Mouse (Mus musculus) c-Kit-positive CD71-positive TER-119-negative erythroid progenitor cells, embryonic 14.5 days (primary cell): ENCODE results near the gene Kcna7.
A peak's percentile ranks its signal among the peaks of the same experiment; 100 is the strongest.

Source experiments
- DNase-seq: peaks from one replicate; pipeline ENCODE4 v3.0.0-alpha.2; 2013; ENCODE audit warnings: low read depth

Kcna7 gene

GRCm38 (mm10) chr7:45420615-45420919 is 15.1 kb downstream of the Kcna7 start, which contains the start of gene Lhb:
Gene Lhb, plus strand, starts transcription at chr7:45420820.
- no peak for DNase-seq

GRCm38 (mm10) chr7:45421194-45421593 is 15.7 kb downstream of the Kcna7 start:
- DNase-seq: no peak

GRCm38 (mm10) chr7:45426556-45426955 is 21.1 kb downstream of the Kcna7 start:
- DNase-seq: no peak

DNA sequence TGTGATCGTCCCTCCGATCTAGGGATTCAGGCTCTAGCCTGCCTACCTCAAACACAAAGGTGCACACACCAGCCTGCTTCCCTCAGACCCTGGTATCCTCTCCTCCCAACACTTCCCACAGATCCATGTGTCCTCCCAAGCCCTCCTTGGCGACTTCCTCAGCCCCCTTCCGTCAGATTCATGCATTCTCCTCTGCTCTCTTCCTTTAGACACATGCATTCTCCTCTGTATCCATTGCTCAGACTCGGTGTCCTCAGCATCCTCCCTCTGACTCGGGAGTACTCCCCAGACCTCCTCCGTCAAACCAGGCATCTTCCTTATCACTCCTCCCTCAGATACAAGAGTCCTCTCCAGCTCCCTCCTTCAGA is 28.4 kb downstream of the Kcna7 start:
- no peak for DNase-seq

GRCm38 (mm10) chr7:45434203-45435015 is 29.0 kb downstream of the Kcna7 start, which contains the start of gene Gys1:
Gene Gys1, plus strand, starts transcription at chr7:45434844.
- peak; percentile 100 for DNase-seq

GRCm38 (mm10) chr7:45435038-45435437 is 29.6 kb downstream of the Kcna7 start:
- DNase-seq: no peak

GRCm38 (mm10) chr7:45436444-45436843 is 31.0 kb downstream of the Kcna7 start:
- no peak for DNase-seq

DNA sequence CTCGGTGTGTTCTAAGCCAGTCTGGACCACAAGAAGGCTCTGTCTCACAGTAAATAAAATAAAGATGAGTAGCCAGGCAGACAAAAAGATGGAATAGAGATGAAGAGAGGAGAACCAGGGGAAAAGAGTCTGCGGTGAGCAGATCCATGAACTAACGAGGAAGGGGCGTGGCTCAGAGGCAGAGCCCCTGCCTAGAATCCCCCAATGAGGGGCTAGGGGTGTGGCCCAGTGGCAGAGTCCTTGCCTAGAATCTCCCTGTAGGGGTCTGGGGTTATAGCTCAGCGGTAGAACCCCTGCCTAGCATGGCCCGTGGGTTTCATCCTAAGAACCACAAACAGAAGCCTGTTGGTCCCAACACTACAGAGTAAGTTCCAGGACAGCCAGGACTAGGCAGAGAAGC is 31.6 kb downstream of the Kcna7 start:
- no peak for DNase-seq

GRCm38 (mm10) chr7:45437521-45438276 is 32.2 kb downstream of the Kcna7 start, which contains the start of gene Ruvbl2:
Gene Ruvbl2, minus strand, starts transcription at chr7:45438096.
- no peak for DNase-seq

GRCm38 (mm10) chr7:45443526-45444420 is 38.3 kb downstream of the Kcna7 start:
- DNase-seq: no peak

GRCm38 (mm10) chr7:45446589-45446988 is 41.1 kb downstream of the Kcna7 start:
- DNase-seq: no peak

DNA sequence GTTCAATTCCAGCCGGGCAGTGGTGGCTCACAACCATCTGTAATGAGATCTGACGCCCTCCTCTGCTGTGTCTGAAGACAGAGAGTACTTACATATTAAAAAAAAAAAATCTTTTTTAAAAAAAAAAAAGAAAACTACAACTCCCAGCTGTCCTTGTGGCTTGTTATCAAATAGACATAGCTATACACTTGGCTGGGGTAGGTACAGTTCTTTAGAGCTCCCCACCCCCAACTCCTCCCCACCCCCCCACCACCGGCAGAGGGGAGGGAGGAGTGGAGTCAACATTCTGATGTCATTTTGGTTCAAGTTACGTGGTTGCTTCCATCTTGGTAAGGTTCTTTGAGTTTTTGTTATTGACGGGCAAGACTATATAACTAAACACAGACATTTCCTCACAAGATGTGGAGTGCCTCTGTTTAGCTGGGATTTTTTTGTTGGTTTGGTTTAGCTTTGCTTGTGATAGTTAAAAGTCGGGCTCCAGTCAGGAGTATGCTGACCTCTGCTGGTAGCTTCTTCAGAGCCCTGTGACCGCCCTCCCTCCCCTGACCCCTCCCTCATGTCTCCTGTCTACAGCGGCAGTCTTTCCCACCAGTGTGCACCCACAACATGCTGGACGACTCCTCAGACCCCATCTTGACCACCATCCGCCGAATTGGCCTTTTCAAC is 42.0 kb downstream of the Kcna7 start:
- peak; percentile 42 for DNase-seq

- DNase-seq: no peak
These were observed 44.5 kb downstream of the Kcna7 start for GRCm38 (mm10) chr7:45449974-45450373.

DNA sequence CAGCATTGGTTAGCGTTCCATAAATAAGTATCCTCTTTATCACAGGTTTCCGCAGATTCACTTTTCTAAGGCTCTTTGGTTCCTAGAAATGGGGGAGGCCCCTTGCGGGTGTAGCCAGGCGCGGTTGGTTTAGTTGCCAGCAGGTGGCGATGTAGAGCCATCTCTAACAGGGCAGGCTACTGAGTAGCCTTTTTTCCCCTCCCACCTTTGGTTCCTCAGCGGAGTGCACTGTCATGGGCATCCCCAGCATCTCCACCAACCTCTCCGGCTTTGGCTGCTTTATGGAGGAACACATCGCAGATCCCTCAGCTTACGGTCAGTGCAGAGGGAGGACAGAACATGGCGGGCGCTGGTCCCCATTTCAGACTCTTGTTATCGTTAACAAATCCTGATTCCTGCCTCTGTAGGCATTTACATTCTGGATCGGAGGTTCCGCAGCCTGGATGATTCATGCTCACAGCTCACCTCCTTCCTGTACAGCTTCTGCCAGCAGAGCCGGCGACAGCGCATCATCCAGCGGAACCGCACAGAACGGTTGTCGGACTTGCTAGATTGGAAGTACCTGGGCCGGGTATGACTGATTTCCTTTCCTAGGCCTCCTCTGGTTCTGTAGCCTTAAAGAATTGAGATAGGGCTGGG is 46.0 kb downstream of the Kcna7 start:
- peak; percentile 86 for DNase-seq

- DNase-seq: no peak
These were observed 49.5 kb downstream of the Kcna7 start for GRCm38 (mm10) chr7:45454971-45455370.

DNA sequence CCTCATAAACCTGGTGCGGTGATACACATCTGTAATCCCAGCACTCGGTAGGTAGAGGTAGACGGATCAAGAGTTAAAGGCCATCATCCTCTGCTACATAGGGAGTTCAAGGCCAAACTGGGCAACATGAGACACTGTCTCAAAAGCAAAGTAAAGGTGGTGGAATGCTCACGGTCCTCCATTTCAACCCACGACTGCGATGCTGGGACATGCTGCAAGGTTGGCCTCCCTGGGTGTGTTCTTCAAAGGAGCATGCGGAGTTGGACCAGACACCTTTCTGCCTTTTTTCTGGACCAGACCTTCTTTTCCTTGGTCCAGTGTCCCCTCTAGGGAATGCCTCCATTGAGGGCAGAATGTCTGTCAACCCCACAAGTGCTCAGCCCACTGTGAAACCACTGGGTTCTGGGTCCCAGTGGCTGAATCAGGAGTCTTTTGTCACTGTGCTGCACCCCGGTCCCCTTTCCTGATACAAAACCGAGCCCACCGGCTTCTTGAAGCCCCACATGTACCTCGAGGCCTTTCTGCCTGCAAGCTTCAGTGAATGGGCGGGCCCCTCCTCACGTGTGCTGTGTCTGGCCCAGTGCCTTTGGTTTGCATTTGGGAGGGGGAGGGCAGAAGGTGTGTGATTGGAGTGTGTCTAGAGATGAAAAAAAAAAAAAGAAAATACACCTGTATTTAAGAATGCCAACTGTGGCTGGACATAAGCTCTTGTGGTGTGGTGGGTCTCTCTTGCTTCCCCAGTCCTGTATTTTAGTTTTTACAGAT is 50.7 kb downstream of the Kcna7 start:
- no peak for DNase-seq

- no peak for DNase-seq
These were observed 51.3 kb downstream of the Kcna7 start for GRCm38 (mm10) chr7:45456721-45457203.

DNA sequence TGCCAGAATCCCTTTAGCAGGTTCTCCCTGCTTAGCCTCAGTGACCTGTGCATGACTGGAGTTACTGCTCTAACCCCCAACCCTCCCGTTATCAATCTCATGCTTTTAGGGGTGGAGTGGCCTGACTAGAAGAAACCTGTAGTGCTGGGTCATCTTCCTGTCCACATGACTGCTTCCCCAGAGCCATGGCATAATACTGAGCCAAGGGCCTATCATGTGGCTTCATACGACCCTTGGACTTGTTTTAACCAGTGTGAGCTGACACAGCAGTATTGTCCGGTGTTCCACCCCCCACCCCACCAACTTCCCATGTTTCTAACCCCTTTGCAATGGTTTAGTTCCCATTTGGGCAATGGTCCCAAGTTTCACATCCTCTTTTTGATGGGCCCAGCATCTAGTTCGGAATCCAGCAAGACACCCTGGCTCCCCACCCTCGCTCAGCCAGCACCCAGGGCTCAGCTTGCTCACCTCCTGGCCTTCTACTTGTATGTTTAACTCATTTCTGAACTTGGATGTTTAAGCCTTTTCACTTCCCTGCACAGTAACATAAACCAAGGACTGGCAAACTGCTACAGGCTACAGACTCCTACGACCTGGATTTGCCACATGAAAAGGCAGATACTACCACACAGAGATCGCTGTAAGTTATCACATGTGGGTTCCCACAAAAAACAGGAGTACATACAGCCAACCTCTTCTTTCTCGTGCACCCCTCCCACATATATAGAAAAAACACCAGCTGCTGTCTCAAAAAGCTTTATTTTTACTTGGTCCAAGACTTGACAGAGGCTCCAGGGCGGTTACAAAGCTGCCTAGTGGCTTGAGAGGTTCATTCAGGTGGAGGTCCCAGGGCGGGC is 52.0 kb downstream of the Kcna7 start:
- peak; percentile 51 for DNase-seq
